Mouse (Mus musculus): Measurements from ENCODE around the gene Aass. TPM values are rescaled to one million over a fixed set of nuclear protein-coding genes. Genes with fewer than 3 reads are reported as not detected.
"Not testable (repeated sequence)": the region's sequence is repeated elsewhere in the genome, so short reads cannot be mapped to it uniquely, and the experiment has no call there.

The Aass gene
- 1.5 and 1.9 TPM in 2 replicates for polyA plus RNA-seq (2012; rRNA removed)

DNA sequence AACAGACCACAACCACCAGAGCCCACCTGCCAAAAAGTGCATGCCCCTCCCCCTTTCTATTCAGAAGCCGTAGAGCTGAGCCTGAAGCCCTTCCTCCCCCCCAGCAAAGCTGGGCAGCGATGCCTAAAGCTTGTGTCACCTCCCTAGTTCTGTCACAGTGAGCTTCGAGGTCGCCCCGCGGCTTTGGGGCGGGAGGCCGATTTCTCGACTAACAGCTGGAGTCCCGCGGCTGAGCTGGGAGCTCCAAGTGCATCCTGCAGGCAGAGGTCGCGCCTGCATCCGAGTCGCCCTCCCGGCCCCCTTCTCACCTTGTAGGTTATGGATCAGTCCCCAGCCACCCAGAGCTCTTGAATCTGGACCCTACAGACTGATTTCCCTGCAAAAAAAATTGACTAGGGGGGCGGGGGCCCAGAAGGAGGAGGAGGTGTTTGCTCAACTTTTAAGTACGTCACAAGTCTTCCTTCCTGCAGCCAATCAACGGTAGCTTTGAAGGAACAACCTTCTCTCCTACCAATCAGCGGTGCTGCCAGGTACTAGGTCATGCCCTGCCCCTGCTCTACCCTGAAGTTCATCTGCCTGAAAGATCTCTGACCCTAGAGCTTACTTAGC lies at the start of gene Aass:
Gene Aass, minus strand, starts transcription at position 414 of the 609 bp plus-strand sequence.
- WGBS = 2% methylated on average over 20 of the region's 20 CpGs
- H3K4me1 ChIP-seq (ENCODE audit: control insufficient read depth, insufficient read depth, low read length) = no peaks in the 10 kb centered on the region; the same call in 1 of the 2 replicates
- DNase-seq = peak; percentile 28
- H3K4me3 ChIP-seq (replicated peaks; ENCODE audit: extremely low read depth, low read depth, low read length) = peak within 1 kb of the TSS; percentile 61
- TF ChIP-seq POLR2A (IDR thresholded peaks at IDR 0.05; ENCODE audit: borderline replicate concordance, extremely low read depth, low read depth, low read length) = no peak
- TF ChIP-seq CTCF (IDR thresholded peaks at IDR 0.05; ENCODE audit: insufficient read depth, low read length) = no peak

DNA sequence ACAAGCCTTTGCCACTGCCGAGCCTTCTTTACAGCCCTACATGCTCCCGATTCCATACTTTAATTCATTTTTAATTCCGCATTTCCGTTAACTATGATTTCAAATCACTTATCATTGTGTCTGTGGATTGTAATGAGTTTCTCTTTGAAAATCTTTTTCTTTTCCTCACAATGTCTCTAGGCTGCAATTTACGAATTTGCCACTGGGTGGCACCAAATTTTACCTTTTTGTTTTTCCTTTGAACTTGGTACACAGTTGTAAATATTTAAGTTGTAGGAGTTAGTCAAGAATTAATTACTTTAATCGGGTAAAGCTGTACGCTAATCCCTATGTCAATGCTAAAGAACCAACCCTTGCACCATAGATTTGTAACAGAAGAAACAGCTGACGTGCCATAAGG lies 47.3 kb upstream of the Aass start:
- WGBS = 16% methylated on average over 8 of the region's 8 CpGs
- peak; percentile 19 for DNase-seq
- Histone ChIP-seq H3K4me1 (ENCODE audit: control insufficient read depth, insufficient read depth, low read length) (no peaks in the 10 kb centered on the region), H3K4me3 (replicated peaks; ENCODE audit: extremely low read depth, low read depth, low read length) (no peak overlapping the region)
- no peak for TF ChIP-seq CTCF (IDR thresholded peaks at IDR 0.05; ENCODE audit: insufficient read depth, low read length)
- TF ChIP-seq POLR2A (IDR thresholded peaks at IDR 0.05; ENCODE audit: borderline replicate concordance, extremely low read depth, low read depth, low read length) = no peak

DNA sequence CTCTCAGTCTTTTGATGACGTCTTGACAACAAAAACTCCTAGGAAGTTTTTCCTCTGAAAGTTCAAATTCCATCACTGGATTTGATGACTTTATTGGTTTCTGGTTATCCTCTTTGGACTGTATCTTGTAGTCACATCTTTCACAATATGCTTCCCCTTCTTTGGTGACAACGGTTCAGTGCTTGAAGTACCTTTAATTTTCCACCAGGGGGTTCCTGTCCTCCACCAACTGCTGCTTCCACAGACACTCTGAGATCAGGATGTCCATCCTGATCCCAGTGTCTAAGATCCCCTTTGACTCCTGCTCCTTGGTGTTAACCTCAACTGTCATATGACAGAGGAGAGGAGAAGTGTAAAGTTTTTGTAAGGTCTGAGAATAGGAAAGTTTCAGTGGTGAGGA lies 31.0 kb upstream of the Aass start:
- WGBS = 39% methylated on average over 2 of the region's 2 CpGs
- not testable (repeated sequence) for H3K4me3 ChIP-seq (replicated peaks; ENCODE audit: extremely low read depth, low read depth, low read length); DNase-seq; H3K4me1 ChIP-seq (ENCODE audit: control insufficient read depth, insufficient read depth, low read length)

DNA sequence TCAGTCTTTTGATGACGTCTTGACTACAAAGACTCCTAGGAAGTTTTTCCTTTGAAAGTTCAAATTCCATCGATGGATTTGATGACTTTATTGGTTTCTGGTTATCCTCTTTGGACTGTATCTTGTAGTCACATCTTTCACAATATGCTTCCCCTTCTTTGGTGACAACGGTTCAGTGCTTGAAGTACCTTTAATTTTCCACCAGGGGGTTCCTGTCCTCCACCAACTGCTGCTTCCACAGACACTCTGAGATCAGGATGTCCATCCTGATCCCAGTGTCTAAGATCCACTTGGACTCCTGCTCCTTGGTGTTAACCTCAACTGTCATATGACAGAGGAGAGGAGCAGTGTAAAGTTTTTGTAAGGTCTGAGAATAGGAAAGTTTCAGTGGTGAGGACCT lies 23.6 kb upstream of the Aass start:
- WGBS = 56% methylated on average over 3 of the region's 3 CpGs
- not testable (repeated sequence) for H3K4me3 ChIP-seq (replicated peaks; ENCODE audit: extremely low read depth, low read depth, low read length); H3K4me1 ChIP-seq (ENCODE audit: control insufficient read depth, insufficient read depth, low read length); DNase-seq

DNA sequence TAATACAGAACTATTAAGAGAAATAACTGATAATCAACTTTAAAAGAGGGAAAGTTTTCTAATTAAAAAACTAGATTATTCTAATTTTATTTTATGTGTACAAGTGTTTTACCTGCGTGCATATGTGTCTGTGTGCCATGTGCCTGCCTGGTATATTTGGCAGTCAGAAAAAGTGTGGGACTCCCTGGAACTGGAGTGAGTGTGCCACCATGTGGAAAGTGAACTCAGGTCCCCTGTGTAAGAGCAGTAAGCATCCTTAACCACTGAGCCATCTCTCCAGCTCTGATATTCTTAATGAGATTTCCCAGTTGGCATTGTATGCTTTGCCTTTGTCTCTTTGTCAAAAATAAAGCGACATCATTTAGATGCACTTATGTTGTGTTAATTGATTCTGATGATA lies 20.3 kb upstream of the Aass start:
- Histone ChIP-seq H3K4me1 (ENCODE audit: control insufficient read depth, insufficient read depth, low read length) (no peaks in the 10 kb centered on the region), H3K4me3 (replicated peaks; ENCODE audit: extremely low read depth, low read depth, low read length) (no peak overlapping the region)
- WGBS = 93% methylated on average over 2 of the region's 2 CpGs
- no peak for DNase-seq
- TF ChIP-seq POLR2A (IDR thresholded peaks at IDR 0.05; ENCODE audit: borderline replicate concordance, extremely low read depth, low read depth, low read length) = no peak
- TF ChIP-seq CTCF (IDR thresholded peaks at IDR 0.05; ENCODE audit: insufficient read depth, low read length) = no peak

DNA sequence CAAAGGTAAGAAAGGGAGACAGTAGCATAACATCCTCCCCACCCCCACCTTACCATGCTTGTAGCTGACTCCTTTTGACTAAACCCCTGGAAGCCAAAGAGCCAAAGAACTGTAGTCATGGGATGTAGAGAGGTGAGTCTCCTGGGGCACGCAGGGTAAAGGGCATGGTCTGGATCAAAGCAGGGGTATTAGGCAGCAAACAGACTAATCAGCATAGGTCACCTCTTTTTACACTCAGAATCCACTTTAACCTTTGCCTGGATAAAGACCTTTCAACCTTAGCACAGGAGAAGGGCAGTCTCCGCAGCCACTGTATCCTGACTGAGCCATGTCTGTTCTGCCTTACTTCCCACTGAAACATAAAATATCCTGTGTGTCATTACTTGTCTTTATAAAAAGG lies 14.4 kb upstream of the Aass start:
- WGBS = 81% methylated on average over 2 of the region's 2 CpGs
- no peak for DNase-seq

DNA sequence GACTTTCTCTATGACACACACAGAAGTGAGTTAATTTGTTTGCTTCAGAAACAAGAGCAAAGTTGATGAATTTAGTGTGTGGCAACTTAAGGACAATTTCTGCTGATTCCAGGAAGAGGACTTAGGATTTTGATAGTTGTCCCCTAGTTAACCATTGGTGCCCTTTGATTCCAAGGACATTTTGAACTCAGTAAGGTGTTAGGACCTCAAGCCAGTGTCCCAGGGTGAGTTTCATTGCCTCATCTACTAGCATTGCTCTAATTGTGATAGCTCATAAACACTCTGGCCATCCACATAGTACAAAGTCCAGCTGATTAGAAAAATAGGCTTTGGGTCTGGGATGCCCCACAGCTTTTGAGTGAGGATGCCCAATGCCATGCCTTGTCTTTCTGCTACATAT lies 11.2 kb upstream of the Aass start:
- no peak for TF ChIP-seq POLR2A (IDR thresholded peaks at IDR 0.05; ENCODE audit: borderline replicate concordance, extremely low read depth, low read depth, low read length)
- H3K4me3 ChIP-seq (replicated peaks; ENCODE audit: extremely low read depth, low read depth, low read length) = no peak overlapping the region
- DNase-seq = no peak
- no peaks in the 10 kb centered on the region for H3K4me1 ChIP-seq (ENCODE audit: control insufficient read depth, insufficient read depth, low read length)

More for the DNA sequence above, 14.4 kb upstream of the Aass start:
- H3K4me1 ChIP-seq (ENCODE audit: control insufficient read depth, insufficient read depth, low read length) = no peaks in the 10 kb centered on the region
- H3K4me3 ChIP-seq (replicated peaks; ENCODE audit: extremely low read depth, low read depth, low read length) = no peak overlapping the region
- TF ChIP-seq POLR2A (IDR thresholded peaks at IDR 0.05; ENCODE audit: borderline replicate concordance, extremely low read depth, low read depth, low read length) (no peak), CTCF (IDR thresholded peaks at IDR 0.05; ENCODE audit: insufficient read depth, low read length) (no peak)

DNA sequence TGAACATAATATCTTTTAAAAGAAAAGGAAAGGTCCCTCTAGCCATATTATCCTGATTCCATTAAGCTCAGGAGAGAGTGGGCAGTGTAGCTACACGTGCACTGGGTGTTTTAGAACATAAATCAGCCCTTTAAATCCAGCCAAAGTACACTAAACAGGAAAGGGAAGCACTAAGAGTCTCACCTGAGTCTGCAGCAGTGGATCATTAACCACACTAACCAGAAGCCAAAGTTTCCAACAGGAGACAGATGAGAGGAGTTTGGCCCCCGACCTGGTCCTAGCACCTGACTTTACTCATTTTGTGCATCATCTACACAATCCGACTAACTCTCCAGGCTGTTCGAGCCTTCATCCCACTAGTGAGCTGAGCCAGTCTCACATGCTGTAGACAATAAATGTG lies 1.8 kb downstream of the Aass start:
- TF ChIP-seq CTCF (IDR thresholded peaks at IDR 0.05; ENCODE audit: insufficient read depth, low read length) (no peak), POLR2A (IDR thresholded peaks at IDR 0.05; ENCODE audit: borderline replicate concordance, extremely low read depth, low read depth, low read length) (no peak)
- no peaks in the 10 kb centered on the region; the same call in 1 of the 2 replicates for H3K4me1 ChIP-seq (ENCODE audit: control insufficient read depth, insufficient read depth, low read length)
- WGBS = 62% methylated on average over 4 of the region's 4 CpGs
- no peak for DNase-seq
- H3K4me3 ChIP-seq (replicated peaks; ENCODE audit: extremely low read depth, low read depth, low read length) = no peak overlapping the region

DNA sequence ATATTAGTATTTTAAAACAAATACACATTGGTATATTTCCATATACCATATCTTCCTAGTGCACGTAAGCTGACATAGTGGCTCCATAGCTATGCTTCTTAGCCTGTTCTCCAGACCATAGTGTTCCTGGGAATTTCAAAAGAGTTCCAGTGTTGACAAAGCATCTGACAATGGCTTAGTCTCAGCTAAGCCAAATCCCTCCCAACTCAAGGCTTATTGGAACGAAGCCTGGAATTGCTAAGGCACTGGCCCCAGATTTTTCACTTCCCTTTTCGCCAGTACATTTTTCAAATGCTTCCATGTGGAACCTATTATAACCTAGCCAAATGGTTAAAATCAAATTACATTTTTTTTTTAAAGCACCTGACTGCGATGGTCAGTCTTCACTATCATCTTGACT lies 3.6 kb downstream of the Aass start:
- DNase-seq = peak; percentile 8
- no peak for TF ChIP-seq CTCF (IDR thresholded peaks at IDR 0.05; ENCODE audit: insufficient read depth, low read length)
- WGBS = 43% methylated on average over 4 of the region's 4 CpGs
- H3K4me3 ChIP-seq (replicated peaks; ENCODE audit: extremely low read depth, low read depth, low read length) = no peak overlapping the region
- no peaks in the 10 kb centered on the region; the same call in 1 of the 2 replicates for H3K4me1 ChIP-seq (ENCODE audit: control insufficient read depth, insufficient read depth, low read length)

DNA sequence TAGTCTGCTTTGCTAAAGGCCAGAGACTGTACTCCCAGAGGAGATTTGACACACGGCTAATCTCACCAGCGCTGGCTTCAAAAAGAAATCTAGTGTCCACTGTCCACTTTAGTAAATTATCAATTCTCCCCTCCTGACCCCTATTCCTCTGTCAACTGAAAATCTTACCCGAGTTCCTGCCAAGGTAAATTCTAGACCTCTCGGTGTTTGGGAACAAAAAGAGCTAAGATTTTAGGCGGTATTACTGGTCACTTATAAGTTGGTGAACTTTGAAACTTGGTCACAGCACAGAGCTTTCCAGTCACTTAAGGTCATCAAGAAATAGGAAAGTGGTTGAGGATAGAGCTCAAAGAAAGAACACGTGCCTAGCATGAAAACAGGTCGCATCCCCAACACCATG lies 6.1 kb downstream of the Aass start:
- Histone ChIP-seq H3K4me3 (replicated peaks; ENCODE audit: extremely low read depth, low read depth, low read length) (no peak overlapping the region), H3K4me1 (ENCODE audit: control insufficient read depth, insufficient read depth, low read length) (no peaks in the 10 kb centered on the region; the same call in 1 of the 2 replicates)
- whole genome bisulfite sequencing = 72% methylated on average over 7 of the region's 7 CpGs
- no peak for DNase-seq
- TF ChIP-seq POLR2A (IDR thresholded peaks at IDR 0.05; ENCODE audit: borderline replicate concordance, extremely low read depth, low read depth, low read length) (no peak), CTCF (IDR thresholded peaks at IDR 0.05; ENCODE audit: insufficient read depth, low read length) (no peak)

DNA sequence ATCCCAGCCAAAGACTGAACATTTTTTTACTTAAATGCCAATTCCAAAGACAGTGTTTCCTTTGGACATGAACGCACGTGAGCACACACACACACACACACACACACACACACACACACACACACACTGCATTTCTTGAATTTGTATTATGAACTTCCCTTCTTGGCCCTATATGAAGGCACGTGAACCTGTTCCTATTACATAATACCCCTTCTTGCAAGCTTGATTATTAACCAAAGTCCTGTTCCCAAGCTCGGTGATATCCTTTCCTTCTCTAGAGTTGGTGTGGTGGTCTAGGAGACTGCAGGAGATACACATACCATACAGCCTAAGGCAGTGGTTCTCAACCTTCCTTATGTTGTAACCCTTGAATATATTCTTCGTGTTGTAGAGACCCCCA lies 7.0 kb downstream of the Aass start:
- no peak for DNase-seq
- Histone ChIP-seq H3K4me1 (ENCODE audit: control insufficient read depth, insufficient read depth, low read length) (no peaks in the 10 kb centered on the region; the same call in 1 of the 2 replicates), H3K4me3 (replicated peaks; ENCODE audit: extremely low read depth, low read depth, low read length) (no peak overlapping the region)
- WGBS = 69% methylated on average over 5 of the region's 5 CpGs
- no peak for TF ChIP-seq CTCF (IDR thresholded peaks at IDR 0.05; ENCODE audit: insufficient read depth, low read length)
- no peak for TF ChIP-seq POLR2A (IDR thresholded peaks at IDR 0.05; ENCODE audit: borderline replicate concordance, extremely low read depth, low read depth, low read length)
